Mouse (Mus musculus): ENCODE measurements around the gene Sergef. TPM values are rescaled to one million over a fixed set of nuclear protein-coding genes. Genes with fewer than 3 reads are reported as not detected.
A peak's percentile ranks its signal among the peaks of the same experiment; 100 is the strongest.

The Sergef gene
- total RNA-seq, 2 experiments from 2014 or later: 62.2 to 69.4 TPM

DNA sequence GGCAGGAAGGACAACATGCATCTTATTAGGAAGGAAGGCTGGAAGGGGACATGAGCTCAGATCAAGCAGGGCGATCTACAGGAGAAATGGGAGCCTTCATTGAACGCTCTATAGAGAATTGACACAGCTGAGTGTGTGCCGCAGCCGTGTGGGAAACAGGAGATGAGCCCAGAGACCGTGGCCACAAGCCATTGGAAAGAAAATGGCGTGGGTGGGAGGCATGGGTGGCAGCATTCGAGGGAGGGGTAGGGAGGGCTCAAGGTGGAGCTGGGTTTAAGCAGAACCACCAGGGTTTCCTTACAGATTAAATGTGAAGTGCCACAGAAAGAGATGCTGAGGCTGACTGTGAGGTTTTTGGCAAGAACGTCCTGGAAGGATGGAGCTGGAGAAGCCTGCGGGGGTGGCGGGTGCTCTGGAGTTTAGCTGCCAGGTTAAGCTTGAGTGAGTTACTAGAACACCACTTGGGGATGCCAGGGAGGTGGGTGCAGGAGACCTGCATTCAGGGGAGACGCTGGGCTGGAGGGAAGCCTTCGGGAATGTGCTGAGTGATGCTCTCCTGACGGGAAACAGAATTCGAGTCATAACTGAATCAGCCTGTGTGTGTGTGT, 223.7 kb downstream of the Sergef start:
- intact Hi-C loops (cut with DNase I): no loop called here
- DNase-seq: no peak

DNA sequence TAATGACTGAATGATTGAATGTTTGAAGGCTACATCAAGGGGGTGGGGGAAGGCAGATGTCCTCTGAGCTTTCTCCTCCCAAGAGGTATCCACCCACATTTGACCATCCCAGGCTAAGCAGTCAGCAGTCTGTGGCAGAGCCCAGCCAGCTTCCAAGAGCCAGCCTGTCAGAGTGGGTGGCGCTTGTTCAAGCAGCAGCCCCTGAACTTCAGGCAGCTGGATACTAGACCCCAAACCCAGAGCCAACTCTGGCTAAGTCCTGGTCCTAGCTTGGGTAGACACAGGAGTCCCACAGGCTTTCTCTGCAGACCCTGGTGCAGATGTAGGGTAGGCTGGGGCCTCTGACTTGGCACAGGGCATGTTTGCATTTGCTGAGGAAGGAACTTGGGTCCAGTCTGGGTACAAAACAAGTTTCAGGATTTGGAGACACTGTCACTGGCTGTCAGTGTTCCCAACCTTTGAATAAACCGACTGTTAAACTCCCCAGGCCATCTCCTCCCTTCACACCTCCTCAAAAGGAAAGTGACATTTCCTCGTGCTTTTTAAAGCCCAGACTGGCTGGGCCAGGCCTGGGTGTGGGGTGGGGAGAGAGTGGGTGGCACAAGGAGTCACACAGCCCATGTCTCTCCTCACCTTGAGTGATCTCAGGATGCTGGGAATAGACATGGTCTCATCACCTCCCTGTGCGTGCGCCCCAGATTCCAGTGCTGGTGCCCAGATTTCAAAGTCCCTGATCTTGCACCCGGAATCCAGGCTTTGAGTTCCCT, 225.5 kb downstream of the Sergef start:
- DNase-seq: no peak
- intact Hi-C loops (cut with DNase I): no loop called here

DNA sequence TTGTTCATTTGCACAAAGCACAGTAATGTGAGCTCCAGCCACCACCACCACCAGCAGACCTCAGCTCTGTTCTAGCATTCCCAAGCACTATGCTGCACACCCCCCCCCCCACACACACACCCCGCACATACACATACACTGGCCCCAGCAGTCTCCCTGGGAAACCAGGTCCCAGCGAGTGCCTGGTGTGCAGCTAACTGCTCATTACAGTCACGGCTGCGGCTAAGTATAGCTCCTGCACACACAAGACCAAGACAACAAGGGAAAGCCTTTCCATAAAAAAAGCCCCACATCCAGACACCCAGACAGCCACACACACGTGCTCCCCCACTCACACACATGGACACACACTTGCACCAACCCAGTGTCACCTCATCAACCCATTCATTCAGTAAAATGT, 226.8 kb downstream of the Sergef start:
- no peak for DNase-seq
- intact Hi-C loops (cut with DNase I): no loop called here

DNA sequence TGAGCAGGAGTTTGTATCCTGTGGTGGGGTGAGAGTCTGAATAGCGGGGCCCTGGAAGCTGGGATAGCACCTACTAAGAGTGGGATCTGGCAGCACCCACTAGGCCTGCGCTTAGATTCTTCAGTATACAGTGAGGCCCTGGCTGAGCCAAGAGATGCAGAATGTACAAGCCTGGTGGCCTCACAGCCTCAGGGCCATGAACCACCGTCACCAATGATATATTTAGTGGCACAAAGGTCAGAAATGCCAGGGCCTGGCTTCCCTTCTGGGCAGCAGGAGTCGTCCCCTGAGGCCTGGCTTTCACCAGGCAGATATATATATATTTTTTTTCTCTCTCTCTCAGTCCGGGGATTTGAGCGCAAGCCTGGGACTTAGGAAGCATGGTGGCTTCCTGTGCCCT, 228.9 kb downstream of the Sergef start:
- no peak for DNase-seq
- intact Hi-C loops (cut with DNase I): no loop called here

DNA sequence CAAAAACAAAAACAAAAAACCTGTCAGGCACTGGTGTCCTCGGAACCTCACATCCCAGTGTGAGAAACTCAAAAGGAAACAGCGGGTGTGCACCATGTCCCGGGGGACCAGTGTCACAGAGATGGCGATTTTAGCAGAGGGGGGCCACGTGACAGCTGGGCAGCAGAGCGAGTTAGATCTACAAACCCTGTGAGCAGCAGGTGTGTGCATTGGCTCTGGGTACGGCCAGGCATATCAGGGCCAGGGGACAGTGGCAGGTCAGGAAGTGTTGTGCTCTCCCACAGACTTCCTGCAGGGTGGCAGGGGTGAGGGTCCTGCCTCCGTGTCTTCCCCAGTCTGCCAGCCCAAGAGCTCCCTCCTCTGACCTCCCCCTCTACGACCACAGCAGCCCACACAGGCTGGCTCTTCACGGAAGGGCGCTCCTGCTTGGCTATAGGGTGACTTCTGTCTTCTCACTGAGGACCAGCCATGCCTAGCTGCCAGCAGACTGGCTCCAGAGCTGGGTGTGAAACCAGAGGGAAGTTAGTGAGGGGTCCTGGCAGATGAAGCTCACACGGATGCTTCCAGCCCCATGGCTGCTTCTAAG, 230.3 kb downstream of the Sergef start:
- DNase-seq: no peak
- intact Hi-C loops (cut with DNase I): no loop called here

DNA sequence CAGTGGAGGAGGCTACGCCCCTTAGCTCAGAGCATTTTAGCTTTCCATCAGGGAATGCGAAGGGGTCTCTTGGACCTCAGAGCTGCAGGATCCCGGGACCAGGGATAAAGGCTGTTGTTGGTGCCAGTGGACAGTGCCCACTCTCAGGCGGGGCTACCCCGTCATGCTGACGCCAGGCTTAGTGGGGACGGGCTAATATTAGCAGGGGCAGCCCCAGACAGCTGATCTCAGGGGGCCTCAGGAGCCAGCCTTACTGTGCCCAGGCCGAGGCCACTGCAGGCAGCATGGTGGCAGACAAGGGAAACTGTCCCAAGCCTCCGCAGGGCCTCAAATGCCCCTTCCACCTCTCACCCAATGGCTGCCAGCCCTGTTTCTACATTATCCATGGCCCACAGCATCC, 231.0 kb downstream of the Sergef start:
- intact Hi-C loops (cut with DNase I): no loop called here
- no peak for DNase-seq

DNA sequence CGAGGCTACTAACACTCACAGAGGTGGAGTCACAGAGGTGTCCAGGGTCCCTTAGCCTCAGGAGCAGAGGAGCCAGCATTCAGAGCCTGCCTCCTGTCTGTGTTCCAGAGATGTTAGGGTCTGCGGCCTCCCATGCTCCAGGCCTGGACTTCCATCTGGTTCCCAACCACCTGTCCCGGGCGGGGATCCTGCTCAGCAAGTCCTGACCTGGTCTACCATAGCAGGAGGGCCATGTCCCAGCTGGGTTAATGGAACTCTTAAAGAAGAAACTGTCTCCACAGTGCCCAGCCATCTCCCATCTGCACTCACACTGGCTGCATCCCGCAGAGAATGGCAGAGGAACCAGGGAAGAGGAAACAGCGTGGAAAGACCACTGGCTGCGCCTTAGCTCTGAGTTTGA, 234.9 kb downstream of the Sergef start:
- DNase-seq: no peak
- intact Hi-C loops (cut with DNase I): no loop called here

DNA sequence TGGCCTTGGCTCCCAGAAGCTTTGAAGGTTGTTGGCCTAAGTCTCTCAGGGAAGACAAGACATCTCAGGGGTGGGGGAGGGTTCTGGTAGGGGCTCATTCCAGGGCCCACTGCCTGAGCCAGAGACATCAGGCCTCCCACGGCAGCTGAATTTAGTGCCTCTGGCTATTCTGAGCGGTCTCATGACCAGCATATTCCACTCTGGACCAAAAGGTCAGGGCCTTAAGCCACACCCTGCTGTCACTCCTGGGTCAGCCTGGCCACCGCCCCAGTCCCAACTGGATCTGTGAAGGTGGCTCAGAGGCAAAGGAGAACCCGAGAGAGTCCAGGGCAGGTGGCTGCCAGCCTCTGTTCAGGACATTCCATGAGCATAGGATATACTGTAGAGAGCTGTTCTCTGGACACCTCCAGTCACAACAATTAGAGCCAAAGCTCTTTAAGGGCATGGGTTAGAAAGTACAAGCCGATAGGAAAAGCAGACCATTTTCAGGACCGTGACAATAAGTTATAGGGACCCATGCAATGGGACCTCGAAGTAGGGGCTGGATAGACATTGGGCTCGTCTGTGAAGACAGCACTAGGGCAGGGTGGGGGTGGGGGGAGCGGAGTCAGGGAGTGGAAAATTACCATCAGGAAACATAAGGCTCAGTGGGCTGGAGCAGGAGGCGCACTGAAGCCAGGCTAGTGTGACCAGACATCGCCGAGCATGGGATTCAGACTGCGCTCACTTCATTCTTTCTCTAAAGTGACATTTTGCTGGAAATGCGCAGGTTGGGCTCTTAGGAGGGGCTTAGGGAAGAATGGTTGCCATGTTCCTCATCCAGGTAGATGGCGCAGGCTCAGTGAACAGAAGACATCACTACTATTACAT, 235.8 kb downstream of the Sergef start:
- no peak for DNase-seq
- intact Hi-C loops (cut with DNase I): no loop called here

DNA sequence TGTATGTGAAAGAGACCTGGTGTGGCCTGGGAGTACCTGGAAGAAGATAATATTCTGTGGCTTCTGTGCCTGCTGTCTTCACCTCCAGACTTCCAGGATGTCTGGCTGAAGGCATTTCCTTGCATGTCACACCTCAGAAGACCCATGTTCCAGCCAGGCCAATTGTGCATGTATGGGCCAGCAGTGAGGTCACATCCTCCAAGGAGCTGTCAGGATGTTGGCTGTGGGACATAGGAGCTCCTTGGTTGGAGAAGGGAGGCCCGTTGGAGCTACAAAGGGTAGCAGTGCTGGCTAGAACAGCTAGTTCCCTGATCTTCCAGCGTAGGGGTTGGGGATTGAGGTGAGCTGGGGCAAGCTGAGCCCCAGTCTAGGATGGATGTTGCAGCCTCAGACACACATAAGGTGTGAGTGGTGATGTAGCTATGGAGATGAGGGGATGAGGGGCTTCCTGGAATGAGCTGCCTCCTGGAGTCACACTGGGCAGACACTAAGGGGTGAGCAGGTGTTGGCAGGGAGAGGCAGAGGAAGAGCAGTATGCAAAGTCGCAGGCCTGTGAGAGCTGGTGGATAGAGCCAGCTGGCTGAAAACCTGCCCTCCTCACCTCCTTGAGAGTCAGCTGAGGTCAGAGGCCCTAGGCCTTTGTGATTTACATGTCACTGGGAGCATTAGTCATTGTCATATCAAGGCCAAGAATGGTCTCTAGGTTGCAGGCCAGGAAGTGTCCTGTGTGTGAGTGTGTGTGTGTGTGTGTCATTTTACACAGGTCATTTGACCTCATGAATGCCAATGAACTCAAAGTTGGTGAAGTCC, 238.0 kb downstream of the Sergef start:
- no peak for DNase-seq
- intact Hi-C loops (cut with DNase I): no loop called here

DNA sequence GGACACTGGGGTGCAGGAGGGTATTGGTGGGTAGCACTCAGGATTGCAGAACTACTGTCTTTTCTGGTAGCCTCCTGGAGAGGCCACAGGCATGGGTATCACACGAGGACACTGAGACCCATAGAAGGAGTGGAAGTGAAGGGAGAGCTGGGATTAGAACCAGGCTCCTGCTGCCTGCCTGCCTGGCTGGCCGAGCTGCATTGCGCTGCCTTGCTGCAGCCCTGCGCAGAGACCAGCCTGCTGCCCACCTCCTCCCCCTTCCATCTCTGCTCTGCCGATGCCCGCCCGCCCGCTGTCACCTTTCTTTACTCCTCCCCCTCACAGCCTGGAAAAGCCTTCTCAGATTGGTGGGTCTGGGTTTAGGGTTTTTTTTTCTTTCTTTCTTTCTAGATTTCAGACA, 239.3 kb downstream of the Sergef start:
- intact Hi-C loops (cut with DNase I): no loop called here

DNA sequence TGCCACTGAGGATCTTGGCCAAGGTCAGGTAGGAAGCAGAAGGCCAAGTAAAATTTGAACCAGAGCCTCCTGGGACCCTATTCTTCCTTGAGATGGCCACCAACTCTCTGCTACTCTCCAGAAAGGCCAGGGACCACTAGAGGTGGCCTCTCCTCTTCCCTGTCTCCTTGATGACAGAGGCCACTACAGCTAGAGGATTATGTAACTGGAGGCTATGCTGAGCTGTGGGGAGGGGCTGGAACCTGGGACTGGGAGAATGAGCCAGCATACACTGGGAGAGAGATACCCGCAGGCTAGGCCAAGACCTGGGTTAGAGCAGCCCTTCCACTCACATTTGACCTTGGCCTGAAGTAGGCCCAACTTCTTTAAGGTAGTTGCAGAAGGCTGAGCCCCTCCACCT, 239.9 kb downstream of the Sergef start:
- DNase-seq: no peak
- intact Hi-C loops (cut with DNase I): loop anchor here (10.0 kb wide), 1 partner anchor 135 kb away; no protein-coding TSS in a partner anchor

More for the DNA sequence above, 239.3 kb downstream of the Sergef start:
- peak; percentile 43 for DNase-seq

DNA sequence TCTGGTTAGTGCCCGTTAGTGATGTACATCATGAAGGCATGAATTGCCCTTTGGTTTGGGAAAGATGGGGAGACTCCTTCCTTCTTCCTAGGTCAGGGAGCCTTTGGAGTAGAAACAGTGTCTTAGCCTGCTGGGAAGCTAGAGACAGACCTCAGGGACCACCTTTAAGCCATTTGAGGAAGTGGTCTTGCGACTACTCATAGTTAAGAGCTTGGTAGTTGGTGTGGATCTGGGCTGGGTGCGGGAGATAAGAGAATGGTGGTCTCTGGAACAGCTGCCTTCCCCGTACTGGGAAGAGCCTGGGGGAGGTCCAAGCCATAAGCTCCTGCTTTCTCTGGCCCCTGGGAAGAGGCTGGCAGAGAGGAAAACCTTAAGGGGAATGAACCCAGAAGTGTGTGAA, 241.0 kb downstream of the Sergef start:
- intact Hi-C loops (cut with DNase I): loop anchor here (10.0 kb wide), 1 partner anchor 136 kb away; no protein-coding TSS in a partner anchor
- no peak for DNase-seq

DNA sequence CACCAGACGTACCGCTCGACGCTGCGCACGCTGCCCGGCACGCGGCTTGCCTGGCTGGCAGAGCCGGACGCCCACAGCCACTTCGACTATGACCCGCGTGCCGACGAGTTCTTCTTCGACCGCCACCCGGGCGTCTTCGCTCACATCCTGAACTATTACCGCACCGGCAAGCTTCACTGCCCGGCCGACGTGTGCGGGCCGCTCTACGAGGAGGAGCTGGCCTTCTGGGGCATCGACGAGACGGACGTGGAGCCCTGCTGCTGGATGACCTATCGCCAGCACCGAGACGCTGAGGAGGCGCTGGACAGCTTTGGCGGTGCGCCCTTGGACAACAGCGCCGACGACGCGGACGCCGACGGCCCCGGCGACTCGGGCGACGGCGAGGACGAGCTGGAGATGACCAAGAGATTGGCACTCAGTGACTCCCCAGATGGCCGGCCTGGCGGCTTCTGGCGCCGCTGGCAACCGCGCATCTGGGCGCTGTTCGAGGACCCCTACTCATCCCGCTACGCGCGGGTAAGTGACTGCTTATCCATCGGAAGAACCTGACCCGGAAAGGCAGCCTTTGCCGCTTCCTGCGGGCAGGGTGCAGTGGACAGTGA, 241.8 kb downstream of the Sergef start:
- peak; percentile 48 for DNase-seq
- intact Hi-C loops (cut with DNase I): loop anchor here (10.0 kb wide), 1 partner anchor 137 kb away; no protein-coding TSS in a partner anchor

DNA sequence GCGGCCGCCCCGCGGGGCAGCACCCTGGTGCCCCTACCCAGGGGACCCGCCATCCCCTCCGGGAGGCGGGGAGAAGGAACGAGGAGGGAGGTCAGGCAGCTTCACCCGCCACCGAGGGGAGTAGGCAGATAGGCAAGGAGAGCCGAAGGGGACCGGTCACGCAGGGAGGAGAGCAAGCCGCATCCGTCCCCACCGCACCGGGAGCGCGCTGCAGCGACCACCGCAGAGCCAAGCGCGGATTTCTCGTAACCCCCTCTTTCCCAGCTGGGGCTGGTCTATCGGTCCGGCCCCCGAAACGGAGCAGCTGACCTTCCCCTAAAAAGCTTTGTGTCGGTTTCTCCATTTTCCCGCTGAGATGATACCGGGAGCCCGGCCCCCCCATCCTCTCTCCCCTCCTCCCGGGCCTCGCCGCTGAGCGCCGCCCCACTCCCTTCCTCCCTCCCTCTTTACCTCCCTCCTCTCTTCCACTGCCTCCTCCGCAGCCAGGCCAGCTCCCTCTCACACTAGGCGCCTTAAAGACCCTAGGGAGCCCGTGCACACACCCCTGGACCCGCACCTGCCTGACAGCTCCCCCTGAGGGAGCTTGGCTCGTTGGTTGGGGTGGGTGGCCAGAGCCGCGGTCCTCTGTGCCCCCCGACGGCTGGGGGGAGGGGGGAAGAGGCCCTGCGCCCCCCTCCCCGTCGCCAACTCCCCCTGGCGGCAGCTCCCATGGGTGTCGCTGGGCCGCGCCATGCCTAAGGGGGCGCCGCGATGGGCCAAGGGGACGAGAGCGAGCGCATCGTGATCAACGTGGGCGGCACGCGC, 242.5 kb downstream of the Sergef start:
- DNase-seq: peak; percentile 43
- intact Hi-C loops (cut with DNase I): loop anchor here (10.0 kb wide), 1 partner anchor 138 kb away; no protein-coding TSS in a partner anchor

DNA sequence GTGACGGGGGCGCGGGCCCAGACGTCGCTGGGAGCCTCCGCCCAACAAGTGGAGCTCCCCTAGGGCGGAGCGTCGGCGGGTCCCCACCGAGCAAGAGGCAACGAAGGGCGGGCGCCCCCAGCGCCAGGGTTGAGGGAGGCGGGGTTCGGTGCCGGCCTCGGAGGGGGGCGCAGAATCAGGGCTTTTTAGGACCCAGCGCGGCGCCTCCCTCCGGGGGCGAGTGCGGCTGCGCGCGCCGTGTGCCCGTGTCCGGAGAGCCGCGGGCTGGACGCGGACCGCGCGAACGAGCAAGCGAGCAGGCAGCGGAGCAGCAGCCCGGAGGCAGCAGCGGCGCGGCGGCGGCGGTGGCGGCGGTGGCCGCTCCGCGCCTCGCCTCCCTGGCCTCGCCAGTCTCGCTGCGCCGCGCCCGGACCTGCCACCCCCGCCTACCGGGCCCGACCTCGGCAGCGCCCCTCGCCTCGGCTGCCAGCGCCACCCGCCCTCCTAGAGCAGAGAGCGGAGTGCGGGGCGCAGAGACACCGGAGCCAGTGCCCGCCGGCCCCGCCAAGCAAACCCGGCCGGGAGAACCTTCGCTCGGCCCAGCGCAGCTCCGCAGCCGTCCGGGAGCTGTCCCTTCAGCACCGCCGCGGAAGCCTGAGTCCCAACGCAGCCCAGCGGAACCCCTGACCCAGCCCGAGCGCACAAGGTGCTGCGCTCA, 243.2 kb downstream of the Sergef start, which contains the start of gene Kcnc1:
Gene Kcnc1, plus strand, starts transcription at position 267 of the 697 bp plus-strand sequence.
- peak; percentile 85 for DNase-seq
- intact Hi-C loops (cut with DNase I): loop anchor here (10.0 kb wide), 1 partner anchor 138 kb away; no protein-coding TSS in a partner anchor

DNA sequence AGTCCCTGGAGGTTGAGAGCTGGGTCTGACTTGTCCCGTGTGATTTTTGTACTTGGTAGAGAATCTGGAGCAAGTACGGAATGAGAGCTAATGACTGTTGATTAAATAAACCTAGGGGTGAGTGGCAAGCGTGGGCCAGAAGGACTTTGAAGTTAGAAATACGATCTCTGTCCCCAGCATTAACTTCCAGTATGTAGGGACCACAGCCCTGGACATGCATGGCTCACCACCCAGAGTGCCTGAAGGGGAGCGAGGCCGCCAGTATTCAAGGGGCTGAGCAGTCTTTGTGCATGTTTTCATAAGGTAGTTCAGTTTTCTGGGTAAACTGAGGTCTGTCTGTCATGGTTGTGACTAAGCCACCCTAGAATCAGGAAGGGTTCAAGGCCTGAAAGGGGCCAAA, 244.0 kb downstream of the Sergef start:
- intact Hi-C loops (cut with DNase I): loop anchor here (10.0 kb wide), 1 partner anchor 139 kb away; no protein-coding TSS in a partner anchor
- no peak for DNase-seq

DNA sequence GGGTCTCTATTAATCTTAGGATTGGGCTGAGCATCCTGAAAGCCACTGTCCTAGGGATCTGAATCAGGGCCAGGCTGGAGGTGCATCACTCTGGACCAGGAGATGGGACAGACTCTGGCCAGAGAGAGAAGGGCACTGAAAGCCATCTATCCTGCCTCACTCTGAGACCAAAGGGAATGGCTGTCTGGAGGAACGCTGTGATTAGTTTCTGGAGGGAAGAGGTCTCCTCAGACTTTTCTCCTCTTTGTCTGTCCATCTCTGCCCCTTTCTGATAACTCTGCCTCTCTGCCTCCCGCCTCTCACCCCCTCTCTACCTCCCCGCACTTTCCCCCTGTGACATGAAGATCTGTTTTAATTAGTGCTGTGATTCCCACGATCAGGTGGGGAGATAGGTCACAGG, 244.7 kb downstream of the Sergef start:
- DNase-seq: no peak
- intact Hi-C loops (cut with DNase I): loop anchor here (10.0 kb wide), 1 partner anchor 140 kb away; no protein-coding TSS in a partner anchor

All from left cerebral cortex, postnatal 4 days (tissue).